Mouse (Mus musculus): ENCODE data around the gene Stxbp3.

GRCm38 (mm10) chr3:108815631-108816030 lies 24.7 kb downstream of the Stxbp3 start:
- no peak for TF ChIP-seq POLR2A (IDR thresholded peaks at IDR 0.05; ENCODE audit: low read depth, low read length)
- TF ChIP-seq CTCF (IDR thresholded peaks at IDR 0.05; ENCODE audit: extremely low read depth, insufficient read depth, insufficient read length, insufficient replicate concordance): no peak

All from spleen, adult 2 months (tissue).